Mouse (Mus musculus) kidney, embryonic 15.5 days (tissue): ENCODE measurements around the gene St5. TPM values are rescaled to one million over a fixed set of nuclear protein-coding genes. Genes with fewer than 3 reads are reported as not detected.

Experiments used
- ATAC-seq: fragments of 200-750 bp; cut with Nextera tagmentation; replicated peaks from 2 replicates; pipeline ENCODE4 v1.8.0; 2017; ENCODE audit warnings: moderate TSS enrichment; ENCODE audit not compliant: low FRiP score
- H3K27ac ChIP-seq: fragments of 300-500 bp; sonication (generic); 2 replicates; pipeline ENCODE4 v1.5.1; 2015; ENCODE audit warnings: mild to moderate bottlenecking, inconsistent platforms
- H3K27me3 ChIP-seq: fragments of 300-500 bp; sonication (generic); 2 replicates; pipeline ENCODE4 v1.6.1; 2015; ENCODE audit warnings: inconsistent platforms
- H3K36me3 ChIP-seq: fragments of 300-500 bp; sonication (generic); 2 replicates; pipeline ENCODE4 v1.6.1; 2015; ENCODE audit warnings: inconsistent platforms
- H3K4me1 ChIP-seq: fragments of 300-500 bp; sonication (generic); 2 replicates; pipeline ENCODE4 v1.6.1; 2015; ENCODE audit warnings: inconsistent platforms
- H3K4me2 ChIP-seq: fragments of 300-500 bp; sonication (generic); 2 replicates; pipeline ENCODE4 v1.6.1; 2015; ENCODE audit warnings: moderate library complexity, mild to moderate bottlenecking, inconsistent platforms
- H3K4me3 ChIP-seq: fragments of 300-500 bp; sonication (generic); replicated peaks from 2 replicates; pipeline ENCODE4 v1.5.1; 2015; ENCODE audit warnings: mild to moderate bottlenecking, inconsistent platforms
- H3K9ac ChIP-seq: fragments of 300-500 bp; sonication (generic); 2 replicates; pipeline ENCODE4 v1.6.1; 2015; ENCODE audit warnings: mild to moderate bottlenecking, inconsistent platforms
- H3K9me3 ChIP-seq: fragments of 300-500 bp; sonication (generic); replicated peaks from 2 replicates; pipeline ENCODE4 v1.6.1; 2016; ENCODE audit warnings: inconsistent platforms
- WGBS: fragments of 180-500 bp; shearing (Covaris S2); methylation state at CpG from one replicate; pipeline ENCODE4 v1.1.7; 2015; ENCODE audit warnings: mixed read lengths; 5-methylcytosine and 5-hydroxymethylcytosine counted together
- polyA plus RNA-seq: library from polyadenylated mRNA; unstranded; fragments of >200 nt; fragmentation: Nextera tagmentation; extraction: Ambion mirVana; gene quantifications from 2 replicates; pipeline ENCODE4 v1.2.1, GENCODE M21; 2015

Gene St5
- polyA plus RNA-seq, 1 experiment from 2014 or later: 35.4 TPM

DNA sequence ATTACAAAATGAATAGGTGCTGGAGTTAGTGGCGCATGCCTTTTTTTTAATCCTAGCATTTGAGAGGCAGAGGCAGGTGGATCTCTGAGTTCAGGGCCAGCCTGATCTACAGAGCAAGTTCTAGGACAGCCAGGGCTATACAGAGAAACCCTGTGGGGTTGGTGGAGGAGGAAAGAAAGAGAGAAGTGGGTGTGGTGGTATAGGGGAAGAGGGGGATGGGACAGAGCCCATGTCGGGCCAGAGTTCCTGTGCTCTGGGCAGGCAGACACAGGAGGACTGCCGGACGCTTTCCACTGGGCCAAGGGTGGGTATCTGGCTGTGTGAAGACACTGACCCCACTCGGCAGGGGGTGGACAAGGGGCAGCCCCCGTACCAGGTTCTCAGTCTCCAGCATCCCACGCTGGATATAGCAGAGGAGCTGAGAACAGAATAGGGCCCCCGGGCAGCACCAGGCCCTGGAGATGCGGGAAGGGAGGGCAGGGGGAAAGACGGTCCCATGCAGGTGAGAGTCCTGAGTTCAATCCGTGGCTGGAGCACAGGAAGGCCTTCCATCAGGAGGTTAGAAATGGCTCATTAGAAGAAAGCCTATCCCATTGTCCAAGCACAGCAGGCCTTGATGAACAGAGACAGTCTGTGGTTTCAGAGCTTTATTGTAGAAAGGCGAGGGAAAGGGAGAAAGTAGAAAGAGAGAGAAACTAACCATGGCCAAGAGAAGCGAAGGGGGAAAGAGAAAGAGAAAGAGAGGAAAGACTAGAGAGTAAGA lies 8.6 kb downstream of the St5 start:
- H3K9me3 ChIP-seq: no peaks in the 10 kb centered on the region
- peaks cover 5% of the 10 kb centered on the region; the same call in 1 of the 2 replicates for H3K4me1 ChIP-seq
- no peak overlapping the region for H3K9ac ChIP-seq
- no peak overlapping the region for H3K4me3 ChIP-seq
- H3K4me2 ChIP-seq: no peak overlapping the region
- no peaks in the 10 kb centered on the region for H3K36me3 ChIP-seq
- H3K27me3 ChIP-seq: no peaks in the 10 kb centered on the region
- WGBS: 86% methylated on average over 12 of the region's 13 CpGs
- no peak for ATAC-seq
- H3K27ac ChIP-seq: no peak overlapping the region

DNA sequence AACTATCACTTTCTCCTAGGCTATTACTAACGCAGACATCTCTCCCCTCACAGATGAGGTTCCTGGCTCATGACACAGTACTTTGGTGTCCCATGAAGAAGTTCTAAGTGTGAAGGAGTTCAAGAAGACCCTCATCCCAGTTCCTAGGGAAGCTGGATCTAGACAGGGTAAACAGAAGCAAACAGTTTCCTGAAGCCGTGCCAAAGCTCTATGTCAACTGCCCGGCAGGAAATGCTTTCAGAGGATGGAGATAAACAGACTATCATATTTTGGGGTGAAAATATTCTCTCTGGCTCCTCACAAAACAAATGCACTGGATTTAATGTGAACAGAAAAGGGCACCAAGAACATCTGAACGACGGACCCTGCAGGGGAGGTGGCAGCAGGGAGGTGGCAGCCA lies 12.4 kb downstream of the St5 start:
- Histone ChIP-seq H3K4me3 (no peak overlapping the region), H3K27me3 (no peaks in the 10 kb centered on the region), H3K27ac (no peak overlapping the region), H3K36me3 (no peaks in the 10 kb centered on the region), H3K4me1 (peaks cover 18% of the 10 kb centered on the region; the same call in 1 of the 2 replicates), H3K4me2 (no peak overlapping the region), H3K9me3 (no peaks in the 10 kb centered on the region), H3K9ac (no peak overlapping the region)
- ATAC-seq: no peak
- 60% methylated on average over 5 of the region's 5 CpGs for WGBS

DNA sequence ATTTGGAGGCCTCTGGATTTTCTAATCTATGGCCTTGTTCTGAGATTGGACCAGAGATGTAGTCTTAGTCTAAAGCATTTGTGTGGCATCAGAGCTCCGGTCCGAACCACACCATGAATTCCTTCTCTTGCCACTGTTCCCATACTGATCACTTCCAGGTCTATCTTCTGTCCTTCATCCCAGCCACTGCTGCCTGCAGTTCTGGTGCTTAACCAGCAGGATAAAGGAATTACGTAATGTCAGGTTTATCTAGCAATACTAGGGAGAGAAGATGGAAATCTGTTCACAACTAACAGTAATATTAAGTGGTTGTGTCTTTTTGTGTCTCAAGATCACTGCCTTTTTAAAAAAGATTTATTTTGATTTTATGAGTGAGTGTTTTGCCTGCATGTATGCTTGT lies 13.3 kb downstream of the St5 start:
- WGBS: 90% methylated on average over 3 of the region's 3 CpGs
- no peaks in the 10 kb centered on the region for H3K9me3 ChIP-seq

DNA sequence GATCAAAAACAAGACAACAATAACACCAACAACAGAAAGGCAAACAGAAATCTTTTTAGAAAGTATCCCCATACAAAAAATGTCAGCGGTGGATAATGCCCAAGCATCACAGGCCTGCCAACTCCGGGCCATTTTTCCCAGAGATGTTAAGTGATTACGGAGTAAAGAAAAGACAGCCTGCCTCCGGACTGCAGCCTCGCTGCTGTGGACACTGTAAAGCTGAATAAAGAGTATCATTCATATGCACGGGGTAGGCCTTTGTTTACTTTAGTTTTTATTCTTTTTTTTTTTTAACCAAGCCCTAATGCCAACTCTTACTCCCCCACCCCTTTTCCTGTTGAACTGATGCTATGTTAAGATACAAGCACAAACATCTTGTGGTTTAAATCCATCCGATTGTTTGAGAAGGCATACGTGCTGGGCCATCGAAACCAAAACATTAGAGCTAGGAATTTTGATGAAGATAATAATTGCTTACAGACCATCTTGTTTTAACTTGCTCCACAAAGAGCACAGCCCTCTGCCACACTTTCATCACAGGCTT lies 16.7 kb downstream of the St5 start:
- Histone ChIP-seq H3K9ac (no peak overlapping the region), H3K36me3 (no peaks in the 10 kb centered on the region), H3K4me1 (peaks cover 18% of the 10 kb centered on the region; the same call in 1 of the 2 replicates), H3K27ac (no peak overlapping the region), H3K4me3 (no peak overlapping the region), H3K9me3 (no peaks in the 10 kb centered on the region), H3K27me3 (no peaks in the 10 kb centered on the region), H3K4me2 (no peak overlapping the region)
- WGBS: 52% methylated on average over 9 of the region's 9 CpGs
- no peak for ATAC-seq

More for the DNA sequence above, 13.3 kb downstream of the St5 start:
- H3K4me2 ChIP-seq: no peak overlapping the region
- no peak for ATAC-seq
- no peak overlapping the region for H3K27ac ChIP-seq
- no peaks in the 10 kb centered on the region for H3K27me3 ChIP-seq
- no peak overlapping the region for H3K9ac ChIP-seq
- no peaks in the 10 kb centered on the region for H3K36me3 ChIP-seq
- H3K4me3 ChIP-seq: no peak overlapping the region
- H3K4me1 ChIP-seq: peaks cover 18% of the 10 kb centered on the region; the same call in 1 of the 2 replicates

DNA sequence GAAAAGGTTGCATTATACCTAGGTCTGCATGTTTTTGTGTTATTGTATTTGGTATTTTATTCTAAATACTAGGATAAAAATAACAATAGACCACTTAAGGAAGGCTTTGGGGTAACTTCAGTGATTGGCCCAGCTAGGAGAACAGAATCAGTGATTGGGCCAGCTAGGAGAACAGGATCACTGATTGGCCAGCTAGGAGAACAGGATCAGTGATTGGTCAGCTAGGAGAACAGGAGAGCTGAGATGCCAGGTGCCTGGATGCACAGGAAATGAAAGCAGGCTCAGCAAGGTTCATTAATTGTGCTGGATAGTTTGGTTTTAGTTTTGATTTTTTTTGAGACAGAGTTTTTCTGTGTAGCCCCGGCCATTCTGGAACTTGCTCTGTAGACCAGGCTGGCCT lies 22.5 kb downstream of the St5 start:
- ATAC-seq: no peak
- Histone ChIP-seq H3K27ac (no peak overlapping the region), H3K27me3 (no peaks in the 10 kb centered on the region), H3K4me2 (no peak overlapping the region), H3K9me3 (no peaks in the 10 kb centered on the region), H3K4me3 (no peak overlapping the region), H3K4me1 (no peaks in the 10 kb centered on the region), H3K9ac (no peak overlapping the region), H3K36me3 (no peaks in the 10 kb centered on the region)
- WGBS: 91% methylated on average over 1 of the region's 1 CpGs

DNA sequence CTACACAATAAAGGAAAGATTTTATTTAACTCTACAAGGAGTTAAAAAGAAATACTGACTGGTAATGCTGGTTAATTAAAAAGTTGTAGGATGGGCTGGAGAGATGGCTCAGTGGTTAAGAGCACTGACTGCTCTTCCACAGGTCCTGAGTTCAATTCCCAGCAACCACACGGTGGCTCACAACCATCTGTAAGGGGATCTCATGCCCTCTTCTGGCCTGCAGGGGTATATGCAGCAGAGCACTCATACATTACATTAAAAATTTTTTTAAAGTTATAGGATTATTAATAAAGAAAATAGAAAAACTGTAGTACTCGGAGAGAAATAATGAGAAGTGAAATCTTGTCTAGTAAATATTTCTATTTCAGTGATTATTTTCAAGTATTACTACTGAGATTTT lies 23.1 kb downstream of the St5 start:
- no peak for ATAC-seq
- WGBS: 90% methylated on average over 2 of the region's 2 CpGs
- no peak overlapping the region for H3K4me3 ChIP-seq

DNA sequence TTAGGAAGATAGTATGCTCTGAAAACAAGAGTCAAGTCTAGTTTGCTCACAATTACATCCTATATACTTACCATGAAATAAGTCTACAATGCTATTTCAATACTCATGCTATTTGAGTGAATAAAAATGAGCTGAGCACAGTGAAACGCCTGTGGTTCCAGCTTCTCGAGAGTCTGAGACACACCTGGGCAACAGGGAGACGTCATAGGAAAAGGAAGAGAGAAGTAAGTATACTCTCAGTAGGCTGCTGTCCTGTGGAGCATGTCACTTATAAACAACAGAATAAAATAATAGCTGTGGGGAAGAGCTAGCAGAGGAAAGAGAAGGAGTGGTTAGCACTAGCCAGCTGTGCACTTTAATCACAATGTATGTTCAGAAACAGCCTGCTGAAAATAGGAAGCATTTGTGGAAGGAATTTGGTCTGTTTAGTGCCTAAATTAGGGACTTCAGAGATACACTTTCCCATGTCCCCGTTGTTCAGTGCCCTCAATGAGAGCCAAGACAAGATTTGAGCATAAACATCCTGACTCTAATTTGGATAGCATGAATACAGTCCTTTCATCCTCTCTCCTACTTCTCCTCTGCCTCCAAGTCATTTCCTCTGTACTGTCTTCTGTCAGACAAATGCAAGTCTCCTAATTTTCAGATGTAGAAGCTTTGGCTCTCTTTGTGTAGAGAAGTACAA lies 28.3 kb downstream of the St5 start:
- Histone ChIP-seq H3K4me2 (no peak overlapping the region), H3K4me3 (no peak overlapping the region), H3K36me3 (no peaks in the 10 kb centered on the region), H3K9me3 (no peaks in the 10 kb centered on the region), H3K27me3 (no peaks in the 10 kb centered on the region), H3K27ac (no peak overlapping the region), H3K9ac (no peak overlapping the region), H3K4me1 (peaks cover 24% of the 10 kb centered on the region)
- 67% methylated on average over 4 of the region's 4 CpGs for WGBS
- ATAC-seq: no peak

More for the DNA sequence above, 23.1 kb downstream of the St5 start:
- Histone ChIP-seq H3K9me3 (no peaks in the 10 kb centered on the region), H3K9ac (no peak overlapping the region), H3K4me2 (no peak overlapping the region), H3K4me1 (no peaks in the 10 kb centered on the region), H3K27ac (no peak overlapping the region), H3K36me3 (no peaks in the 10 kb centered on the region), H3K27me3 (no peaks in the 10 kb centered on the region)

DNA sequence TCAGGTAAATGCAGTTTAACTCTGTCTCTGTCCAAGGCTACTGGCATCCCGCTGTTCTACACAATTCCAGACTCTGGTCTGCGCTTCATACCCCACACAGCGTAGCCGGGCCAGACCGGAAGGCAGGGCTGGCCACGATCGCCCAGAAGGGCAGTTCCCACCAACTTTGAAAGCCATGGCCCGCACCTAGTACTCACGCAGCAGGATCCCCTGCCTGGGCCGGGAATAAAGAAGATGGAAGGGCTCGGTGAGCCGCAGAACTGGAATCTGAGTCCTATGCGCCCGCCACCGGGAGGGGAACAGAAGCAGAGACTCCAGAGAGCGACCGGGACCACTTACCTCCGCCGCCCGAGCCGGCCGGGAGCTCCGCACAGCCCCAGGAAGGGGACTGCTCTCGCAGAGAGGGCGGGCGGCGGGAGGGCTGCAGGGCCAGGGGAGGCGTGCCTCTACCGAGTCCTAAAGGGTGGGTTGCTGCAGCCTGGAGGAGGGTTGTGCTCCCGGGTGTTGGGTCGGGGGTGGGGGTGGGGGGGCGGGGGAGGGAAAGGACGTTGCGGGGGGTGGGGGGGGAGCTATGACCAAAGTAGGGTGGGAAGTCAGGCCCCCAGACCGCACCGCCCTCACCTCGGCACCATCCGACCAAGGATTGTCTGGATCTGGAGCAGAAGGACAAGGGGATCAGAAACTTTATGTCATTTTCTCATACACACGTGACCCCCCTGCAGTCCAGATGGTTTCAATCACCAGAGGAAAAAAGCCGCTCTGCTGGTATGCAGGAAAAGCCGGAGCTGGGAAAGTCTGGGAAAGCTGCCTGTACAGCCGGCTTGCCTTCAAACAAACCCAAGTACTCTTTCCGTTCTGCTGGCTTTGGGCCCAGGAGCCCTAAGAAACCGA lies 31.6 kb downstream of the St5 start:
- Histone ChIP-seq H3K4me3 (peak overlapping the region; percentile 78), H3K27me3 (no peaks in the 10 kb centered on the region), H3K9ac (peak overlapping the region; percentile 84), H3K4me2 (peak overlapping the region; percentile 80), H3K9me3 (no peaks in the 10 kb centered on the region), H3K4me1 (peaks cover 31% of the 10 kb centered on the region), H3K36me3 (no peaks in the 10 kb centered on the region), H3K27ac (peak overlapping the region; percentile 98)
- WGBS: under 1% methylated on average over 38 of the region's 44 CpGs
- ATAC-seq: peak; percentile 98

DNA sequence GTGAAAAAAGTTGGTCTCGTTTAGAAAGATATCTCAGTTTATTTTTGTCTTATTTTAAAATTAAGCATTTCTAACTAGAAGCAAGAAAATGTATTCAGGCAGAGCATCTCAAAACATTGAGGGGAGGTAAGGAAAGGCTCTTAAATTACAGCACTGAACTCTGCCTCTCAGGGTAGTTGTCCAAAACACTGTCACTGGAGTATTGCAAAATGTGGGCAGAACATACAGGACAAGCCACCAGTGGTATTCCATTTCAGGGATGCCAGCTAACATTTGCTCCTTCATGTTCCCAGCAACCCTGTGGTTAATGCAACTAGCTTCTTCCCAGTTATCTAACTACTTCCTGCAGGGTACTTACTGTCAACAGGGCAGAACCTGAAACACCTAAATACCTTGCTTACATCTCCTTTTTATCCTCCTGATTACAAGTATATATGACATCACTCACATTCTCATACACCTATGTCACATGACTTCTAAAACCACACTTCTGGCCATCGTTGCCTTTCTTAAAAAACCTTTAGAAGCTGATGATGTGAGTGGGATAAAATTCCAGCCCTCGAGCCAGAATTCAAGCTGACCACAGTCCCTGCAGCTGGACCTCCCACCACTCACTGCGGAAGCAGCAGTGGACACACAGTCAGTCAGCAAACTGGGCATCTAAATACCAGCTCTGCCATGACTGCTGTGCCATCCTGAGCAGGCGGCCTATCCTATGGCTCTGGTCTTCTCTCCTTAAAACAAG lies 33.8 kb downstream of the St5 start:
- 63% methylated on average over 5 of the region's 5 CpGs for WGBS
- Histone ChIP-seq H3K36me3 (no peaks in the 10 kb centered on the region), H3K4me1 (peaks cover 31% of the 10 kb centered on the region), H3K27ac (no peak overlapping the region), H3K4me3 (peak overlapping the region; percentile 19), H3K27me3 (no peaks in the 10 kb centered on the region), H3K9ac (no peak overlapping the region), H3K9me3 (no peaks in the 10 kb centered on the region), H3K4me2 (peak overlapping the region; percentile 44)
- no peak for ATAC-seq

DNA sequence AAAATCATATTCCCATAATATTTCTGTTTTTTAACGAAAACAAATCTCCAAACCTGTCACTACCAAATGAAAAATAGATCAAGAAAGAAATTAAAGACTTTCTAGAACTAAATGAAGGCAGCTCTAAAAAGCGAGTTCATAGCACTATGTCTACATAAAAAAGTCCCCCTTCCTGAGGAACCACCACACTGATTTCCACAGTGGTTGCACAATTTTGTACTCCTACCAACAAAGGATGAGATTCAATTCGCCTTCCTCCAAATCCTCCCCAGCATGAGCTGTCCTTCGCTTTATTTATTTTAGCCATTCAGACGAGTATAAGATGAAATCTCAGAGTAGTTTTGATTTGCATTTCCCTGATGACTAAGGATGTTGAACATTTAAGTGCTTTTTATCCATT lies 36.7 kb downstream of the St5 start:
- Histone ChIP-seq H3K36me3 (no peaks in the 10 kb centered on the region), H3K27me3 (no peaks in the 10 kb centered on the region), H3K9ac (no peak overlapping the region), H3K4me3 (no peak overlapping the region), H3K4me2 (no peak overlapping the region), H3K9me3 (no peaks in the 10 kb centered on the region), H3K4me1 (peaks cover 18% of the 10 kb centered on the region), H3K27ac (no peak overlapping the region)
- no peak for ATAC-seq
- WGBS: 75% methylated on average over 5 of the region's 5 CpGs

DNA sequence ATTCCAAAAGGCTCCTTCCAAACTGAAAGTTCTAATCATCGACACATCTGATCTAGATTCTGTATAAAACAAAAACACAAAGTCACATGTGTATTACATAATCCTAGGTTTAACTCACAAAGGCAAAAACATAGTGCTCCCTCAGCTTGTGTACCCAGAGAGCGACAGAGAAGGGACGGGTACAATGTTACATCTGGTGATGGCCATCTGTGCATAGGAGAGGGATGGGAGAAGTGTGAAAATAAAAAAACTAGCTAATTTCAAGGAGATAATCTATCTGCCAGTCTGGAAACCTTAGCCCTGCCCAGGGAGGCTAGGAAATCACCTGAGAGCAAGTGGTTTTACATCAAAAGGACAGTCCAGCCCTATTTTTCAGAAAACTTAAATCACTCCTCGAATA lies 40.8 kb downstream of the St5 start:
- Histone ChIP-seq H3K4me1 (peaks cover 7% of the 10 kb centered on the region), H3K27me3 (no peaks in the 10 kb centered on the region), H3K36me3 (no peaks in the 10 kb centered on the region), H3K9ac (no peak overlapping the region), H3K9me3 (no peaks in the 10 kb centered on the region), H3K4me3 (no peak overlapping the region), H3K4me2 (no peak overlapping the region), H3K27ac (no peak overlapping the region)
- WGBS: 76% methylated on average over 4 of the region's 4 CpGs
- ATAC-seq: no peak
